Mouse (Mus musculus) lung, embryonic 14.5 days (tissue): ENCODE measurements at regions not wholly inside any gene's neighbourhood (a gene's known extent, or its start where the extent isn't known, plus 50 kb on each side); places are given as distances from the start of the nearest gene placed in this dataset.

Experiments used
- ATAC-seq: fragments of 200-750 bp; cut with Nextera tagmentation; 2 replicates; pipeline ENCODE4 v1.8.0; 2017; ENCODE audit warnings: mild to moderate bottlenecking, moderate TSS enrichment, moderate library complexity; ENCODE audit not compliant: insufficient read depth
- DNase-seq: peaks from one replicate; pipeline ENCODE4 v3.0.0-alpha.2; 2015
- H3K27ac ChIP-seq: fragments of 300-500 bp; sonication (generic); 2 replicates; pipeline ENCODE4 v1.5.1; 2014; ENCODE audit warnings: low read depth, mild to moderate bottlenecking, moderate library complexity
- H3K27me3 ChIP-seq: fragments of 300-500 bp; sonication (generic); 2 replicates; pipeline ENCODE4 v1.6.1; 2014; ENCODE audit warnings: low read length, control low read depth; ENCODE audit not compliant: insufficient read depth
- H3K36me3 ChIP-seq: fragments of 300-500 bp; sonication (generic); 2 replicates; pipeline ENCODE4 v1.6.1; 2014; ENCODE audit warnings: control low read depth; ENCODE audit not compliant: insufficient read depth
- H3K4me1 ChIP-seq: fragments of 300-500 bp; sonication (generic); 2 replicates; pipeline ENCODE4 v1.6.1; 2014; ENCODE audit warnings: antibody characterized with exemption, control low read depth; ENCODE audit not compliant: insufficient read depth
- H3K4me2 ChIP-seq: fragments of 300-500 bp; sonication (generic); 2 replicates; pipeline ENCODE4 v1.6.1; 2014; ENCODE audit warnings: mild to moderate bottlenecking
- H3K4me3 ChIP-seq: fragments of 300-500 bp; sonication (generic); 2 replicates; pipeline ENCODE4 v1.5.1; 2014; ENCODE audit warnings: low read depth, low read length
- H3K9ac ChIP-seq: fragments of 300-500 bp; sonication (generic); 2 replicates; pipeline ENCODE4 v1.6.1; 2014
- H3K9me3 ChIP-seq: fragments of 300-500 bp; sonication (generic); 2 replicates; pipeline ENCODE4 v1.6.1; 2016; ENCODE audit warnings: low read depth, low read length, control low read depth
- CTCF ChIP-seq: IDR thresholded peaks from 2 replicates; pipeline ENCODE4 v1.5.1; 2016; ENCODE audit warnings: antibody characterized with exemption, low read depth
- WGBS: fragments of 180-500 bp; shearing (Covaris S2); extraction: QIAGEN DNeasy Blood & Tissue Kit; methylation state at CpG from one replicate; pipeline ENCODE4 v1.1.7; 2014; 5-methylcytosine and 5-hydroxymethylcytosine counted together

DNA sequence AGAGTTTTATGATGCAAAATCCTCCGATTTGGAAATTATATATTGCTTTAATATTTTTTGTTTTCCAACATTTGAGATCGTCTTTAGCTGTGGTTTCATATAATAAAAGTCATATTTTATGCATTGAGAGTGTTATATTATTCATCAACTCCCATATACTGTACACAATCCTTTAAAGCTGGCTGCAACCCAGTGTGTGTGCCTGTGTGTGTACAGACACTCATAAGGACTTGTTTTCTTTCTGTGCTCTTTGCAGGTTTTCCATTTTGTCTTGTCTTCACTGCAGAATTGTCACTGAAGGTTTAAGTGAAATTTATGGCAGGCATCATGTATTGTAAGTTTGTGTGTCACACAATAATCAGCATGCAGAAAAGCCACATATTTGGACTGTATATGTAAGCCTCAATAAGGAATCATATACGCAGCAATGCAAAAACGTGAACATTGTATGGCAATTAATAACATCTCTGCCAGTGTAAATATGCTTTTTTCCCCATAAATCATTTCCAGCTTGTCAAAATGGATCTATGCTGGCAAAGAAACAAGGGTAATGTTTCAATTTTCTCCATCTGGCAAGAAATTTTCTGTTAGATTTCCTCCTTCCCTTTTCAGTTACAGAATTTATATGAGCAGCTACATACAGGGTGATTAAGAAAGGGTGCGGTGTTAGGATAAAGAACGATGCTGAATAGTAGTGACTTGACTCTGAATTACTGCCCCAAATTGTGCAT is 342.4 kb upstream of the Pkn2 start:
- Histone ChIP-seq H3K9ac (no peak overlapping the region), H3K27ac (no peak overlapping the region), H3K4me1 (no peaks in the 10 kb centered on the region), H3K36me3 (no peaks in the 10 kb centered on the region), H3K4me2 (no peak overlapping the region), H3K4me3 (no peak overlapping the region), H3K9me3 (no peaks in the 10 kb centered on the region), H3K27me3 (no peaks in the 10 kb centered on the region)
- whole genome bisulfite sequencing, result 71% methylated on average over 6 of the region's 6 CpGs
- no peak for TF ChIP-seq CTCF
- no peak for ATAC-seq
- no peak for DNase-seq

DNA sequence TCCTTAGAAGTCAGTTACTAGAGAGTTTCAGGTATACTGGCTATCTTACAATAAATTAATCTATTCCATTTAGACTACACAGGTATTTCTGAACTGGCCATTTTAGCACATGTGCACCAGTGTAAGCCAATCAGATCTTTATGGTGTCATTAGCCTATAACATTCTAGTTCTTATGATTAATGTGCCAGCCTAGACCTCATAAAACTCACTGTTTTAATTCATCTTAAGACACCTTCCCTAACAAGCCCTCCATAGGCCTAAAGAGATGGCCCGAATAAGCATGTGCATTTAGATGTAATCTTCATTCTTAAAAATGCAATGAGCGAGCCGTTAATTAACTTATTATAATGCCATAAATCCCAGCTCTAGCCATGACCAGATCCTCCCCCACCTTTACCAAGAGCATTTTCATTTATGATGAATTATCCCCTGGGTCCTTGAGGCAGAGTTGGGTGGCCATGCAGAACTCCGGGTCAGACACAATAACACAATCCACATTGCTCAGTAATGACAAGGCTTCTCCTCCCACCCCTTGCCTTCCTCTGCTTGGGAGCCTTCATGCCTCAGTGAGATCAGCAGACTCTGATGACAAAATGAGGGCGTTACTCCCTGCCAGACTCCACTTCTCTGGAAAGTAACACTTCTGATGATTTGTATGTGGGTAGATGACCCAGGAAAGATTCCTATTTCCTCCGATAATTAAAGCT is 311.6 kb upstream of the Pkn2 start:
- Histone ChIP-seq H3K27me3 (no peaks in the 10 kb centered on the region), H3K4me1 (no peaks in the 10 kb centered on the region), H3K9me3 (no peaks in the 10 kb centered on the region), H3K9ac (no peak overlapping the region), H3K4me2 (no peak overlapping the region), H3K27ac (no peak overlapping the region), H3K4me3 (no peak overlapping the region), H3K36me3 (no peaks in the 10 kb centered on the region)
- no peak for ATAC-seq
- DNase-seq, result no peak
- WGBS, result 78% methylated on average over 6 of the region's 6 CpGs
- TF ChIP-seq CTCF, result no peak

DNA sequence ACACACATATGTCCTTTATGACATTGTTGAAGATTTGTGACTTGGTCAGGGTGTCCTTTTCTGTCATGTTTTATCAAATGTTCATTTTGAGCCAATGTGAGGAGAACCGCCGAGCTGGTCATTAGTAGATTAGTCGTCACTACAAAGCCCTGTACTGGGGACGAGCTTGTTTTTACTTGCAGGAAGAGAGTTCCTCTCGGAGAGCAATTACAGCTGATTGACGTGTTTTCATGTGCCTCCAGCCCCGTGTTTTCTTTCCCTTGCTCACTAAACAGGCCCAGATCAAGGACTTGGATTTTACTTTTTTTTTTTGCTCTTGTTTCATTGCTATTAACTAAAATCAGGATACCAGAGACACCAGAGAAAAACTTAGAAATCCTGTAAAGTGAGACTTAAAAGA is 307.1 kb upstream of the Pkn2 start:
- no peak for TF ChIP-seq CTCF
- ATAC-seq, result no peak
- WGBS, result 27% methylated on average over 7 of the region's 7 CpGs

DNA sequence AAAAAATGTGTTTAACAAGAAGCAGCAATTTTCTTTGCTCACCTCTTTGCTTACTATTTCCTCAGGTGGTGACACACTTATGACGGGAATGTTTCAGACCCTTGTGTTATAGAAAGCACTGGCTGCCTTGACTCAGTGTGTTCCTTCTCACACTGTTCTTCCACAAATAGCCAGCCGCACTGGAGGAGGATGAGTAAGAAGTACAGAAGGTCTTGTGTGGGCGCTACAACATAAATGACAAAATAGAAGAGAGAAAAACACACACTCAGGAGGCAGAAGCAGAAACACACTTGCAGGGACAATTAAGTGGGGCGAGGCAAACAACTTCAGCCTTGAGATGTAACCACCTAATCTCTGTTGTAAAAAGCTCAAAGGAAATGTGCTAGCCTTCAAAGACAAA is 292.2 kb upstream of the Pkn2 start:
- ATAC-seq, result no peak
- no peak for DNase-seq
- H3K36me3 ChIP-seq, result no peaks in the 10 kb centered on the region
- H3K27ac ChIP-seq, result no peak overlapping the region
- WGBS, result 79% methylated on average over 4 of the region's 4 CpGs
- no peak overlapping the region for H3K4me2 ChIP-seq
- no peaks in the 10 kb centered on the region for H3K9me3 ChIP-seq
- no peaks in the 10 kb centered on the region for H3K4me1 ChIP-seq
- H3K9ac ChIP-seq, result no peak overlapping the region
- no peak for TF ChIP-seq CTCF
- no peak overlapping the region for H3K4me3 ChIP-seq
- no peaks in the 10 kb centered on the region for H3K27me3 ChIP-seq

More for the DNA sequence above, 307.1 kb upstream of the Pkn2 start:
- H3K4me2 ChIP-seq, result no peak overlapping the region
- H3K27me3 ChIP-seq, result no peaks in the 10 kb centered on the region
- H3K4me3 ChIP-seq, result no peak overlapping the region
- no peaks in the 10 kb centered on the region for H3K9me3 ChIP-seq
- DNase-seq, result no peak
- no peak overlapping the region for H3K27ac ChIP-seq
- no peaks in the 10 kb centered on the region for H3K36me3 ChIP-seq
- H3K9ac ChIP-seq, result no peak overlapping the region
- no peaks in the 10 kb centered on the region for H3K4me1 ChIP-seq

DNA sequence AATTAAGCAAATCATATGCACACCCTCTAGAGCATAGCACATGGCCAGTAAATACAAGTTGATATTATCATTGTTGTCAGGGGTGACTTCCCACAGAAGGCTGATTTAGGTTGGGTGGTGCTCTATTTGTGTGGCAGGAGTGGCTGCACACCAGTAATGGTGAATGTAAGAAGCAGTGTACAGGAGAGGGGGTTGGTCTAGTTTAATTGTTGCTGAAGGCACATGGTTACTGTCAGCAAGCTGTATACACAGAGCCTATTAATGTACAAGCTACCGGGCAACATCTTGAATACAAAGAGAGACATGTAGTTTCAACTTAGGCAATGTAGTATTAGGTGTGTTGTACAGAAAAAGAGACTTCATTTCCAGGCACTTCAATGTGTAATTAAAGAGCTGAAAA is 280.6 kb upstream of the Pkn2 start:
- H3K4me1 ChIP-seq, result no peaks in the 10 kb centered on the region
- H3K9ac ChIP-seq, result no peak overlapping the region
- H3K36me3 ChIP-seq, result no peaks in the 10 kb centered on the region
- 58% methylated on average over 1 of the region's 1 CpGs for WGBS
- no peaks in the 10 kb centered on the region for H3K9me3 ChIP-seq
- no peak overlapping the region for H3K4me2 ChIP-seq
- no peak for ATAC-seq
- no peak for TF ChIP-seq CTCF
- H3K27me3 ChIP-seq, result no peaks in the 10 kb centered on the region
- H3K4me3 ChIP-seq, result no peak overlapping the region
- DNase-seq, result no peak
- H3K27ac ChIP-seq, result no peak overlapping the region

DNA sequence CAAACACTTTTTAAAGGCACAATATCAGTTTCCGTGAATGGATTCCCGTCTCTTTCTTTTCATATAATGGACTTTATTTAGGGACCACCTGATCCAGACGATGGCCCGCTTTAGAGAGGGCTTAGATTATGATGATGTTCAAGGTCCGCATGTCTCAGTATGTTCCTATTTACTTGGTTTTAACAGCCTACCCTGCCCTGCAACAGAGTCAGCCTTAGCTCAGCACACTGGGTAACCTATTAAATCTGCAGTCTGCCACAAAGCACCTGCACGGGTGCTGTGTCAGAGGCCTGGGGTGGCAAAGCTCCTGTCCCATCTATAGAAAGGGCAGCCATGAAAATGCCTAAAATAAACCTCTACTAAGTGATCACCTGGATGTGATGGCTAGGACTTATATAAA is 280.2 kb upstream of the Pkn2 start:
- DNase-seq (no peak), ATAC-seq (no peak)
- Histone ChIP-seq H3K27ac (no peak overlapping the region), H3K9me3 (no peaks in the 10 kb centered on the region), H3K4me1 (no peaks in the 10 kb centered on the region), H3K36me3 (no peaks in the 10 kb centered on the region), H3K9ac (no peak overlapping the region), H3K4me2 (no peak overlapping the region), H3K4me3 (no peak overlapping the region), H3K27me3 (no peaks in the 10 kb centered on the region)
- TF ChIP-seq CTCF, result no peak
- WGBS, result 89% methylated on average over 6 of the region's 6 CpGs

DNA sequence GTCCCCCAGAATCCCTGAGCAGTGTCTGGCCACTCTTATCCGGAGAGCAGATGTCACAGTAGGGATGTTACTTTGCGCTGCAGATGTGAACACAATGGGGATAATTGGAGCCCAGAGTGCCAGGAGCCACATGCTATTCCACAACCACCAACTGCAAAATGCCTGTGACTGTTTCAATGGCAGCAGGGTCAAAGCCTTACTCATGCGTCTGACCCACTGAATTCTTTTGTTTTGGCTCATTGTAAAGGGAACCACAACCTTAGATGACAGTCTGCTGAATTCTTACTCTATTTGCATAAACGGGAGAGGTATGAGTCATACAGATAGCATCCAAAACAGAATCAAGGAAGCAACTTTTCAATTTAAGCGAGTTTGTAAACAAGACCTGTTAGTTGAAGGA is 276.8 kb upstream of the Pkn2 start:
- ATAC-seq, result no peak
- H3K4me3 ChIP-seq, result no peak overlapping the region
- no peak for DNase-seq
- no peak overlapping the region for H3K4me2 ChIP-seq
- TF ChIP-seq CTCF, result no peak
- 54% methylated on average over 5 of the region's 5 CpGs for whole genome bisulfite sequencing
- H3K4me1 ChIP-seq, result no peaks in the 10 kb centered on the region
- no peaks in the 10 kb centered on the region for H3K9me3 ChIP-seq
- H3K27me3 ChIP-seq, result no peaks in the 10 kb centered on the region
- H3K27ac ChIP-seq, result no peak overlapping the region
- H3K36me3 ChIP-seq, result no peaks in the 10 kb centered on the region
- H3K9ac ChIP-seq, result no peak overlapping the region
